Mouse (Mus musculus): ENCODE measurements around the gene Hist1h2bm. TPM values are rescaled to one million over a fixed set of nuclear protein-coding genes. Genes with fewer than 3 reads are reported as not detected.

Gene Hist1h2bm
- polyA plus RNA-seq (2015; fragmentation: Nextera tagmentation; extraction: Ambion mirVana): 7.3 and 10.3 TPM in 2 replicates

DNA sequence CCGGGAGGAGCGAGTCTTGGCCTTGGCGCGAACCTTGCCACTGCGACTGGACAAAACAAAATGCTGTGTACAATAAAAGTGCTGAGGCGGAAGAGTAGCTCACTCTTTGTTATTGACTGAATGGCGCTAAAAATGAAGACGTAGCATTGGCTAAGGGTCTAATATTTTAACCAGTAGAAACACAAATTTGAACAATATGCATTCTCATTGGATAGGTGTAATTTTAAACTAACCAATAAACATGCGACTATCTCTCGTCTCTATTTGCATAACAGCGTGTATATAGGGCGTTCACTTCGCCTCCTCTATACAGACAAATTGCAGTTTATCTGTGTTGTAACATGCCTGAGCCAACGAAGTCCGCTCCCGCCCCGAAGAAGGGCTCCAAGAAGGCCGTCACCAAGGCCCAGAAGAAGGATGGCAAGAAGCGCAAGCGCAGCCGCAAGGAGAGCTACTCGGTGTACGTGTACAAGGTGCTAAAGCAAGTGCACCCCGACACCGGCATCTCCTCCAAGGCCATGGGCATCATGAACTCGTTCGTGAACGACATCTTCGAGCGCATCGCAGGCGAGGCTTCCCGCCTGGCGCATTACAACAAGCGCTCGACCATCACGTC lies at the start of gene Hist1h2bm:
TSS of gene Hist1h2bm (plus strand) at position 288 of the 616 bp plus-strand sequence.

GRCm38 (mm10) chr13:21677305-21677704 lies 44.5 kb upstream of the Hist1h2bm start, which contains the start of gene Olfr1360:
Gene Olfr1360 (minus strand): TSS chr13:21677405.

GRCm38 (mm10) chr13:21697811-21698210 lies 24.0 kb upstream of the Hist1h2bm start, which contains the start of gene Olfr1359:
Gene Olfr1359 (plus strand): TSS chr13:21698111.

DNA sequence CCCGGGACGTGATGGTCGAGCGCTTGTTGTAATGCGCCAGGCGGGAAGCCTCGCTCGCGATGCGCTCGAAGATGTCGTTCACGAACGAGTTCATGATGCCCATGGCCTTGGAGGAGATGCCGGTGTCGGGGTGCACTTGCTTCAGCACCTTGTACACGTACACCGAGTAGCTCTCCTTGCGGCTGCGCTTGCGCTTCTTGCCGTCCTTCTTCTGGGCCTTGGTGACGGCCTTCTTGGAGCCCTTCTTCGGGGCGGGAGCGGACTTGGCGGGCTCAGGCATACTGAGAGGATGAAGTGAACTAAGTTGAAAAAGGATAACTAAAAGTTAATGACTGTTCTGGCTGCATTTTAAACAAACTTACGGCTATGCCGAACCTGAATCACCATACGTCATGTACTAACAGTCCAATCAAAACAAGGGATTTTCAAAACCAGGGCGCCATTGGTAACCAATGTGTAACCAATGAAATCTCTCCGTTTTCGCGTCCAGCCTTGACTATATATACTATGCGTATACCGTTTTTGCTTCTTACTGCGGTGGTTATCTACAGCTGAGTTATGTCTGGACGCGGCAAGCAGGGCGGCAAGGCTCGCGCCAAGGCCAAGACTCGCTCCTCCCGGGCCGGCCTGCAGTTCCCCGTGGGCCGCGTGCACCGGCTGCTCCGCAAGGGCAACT lies 5.8 kb upstream of the Hist1h2bm start, which contains the start of the genes Hist1h2bl and Hist1h2ai:
TSS of gene Hist1h2bl (minus strand) at position 280 of the 676 bp plus-strand sequence.
TSS of gene Hist1h2ai (plus strand) at position 559 of the 676 bp plus-strand sequence.

DNA sequence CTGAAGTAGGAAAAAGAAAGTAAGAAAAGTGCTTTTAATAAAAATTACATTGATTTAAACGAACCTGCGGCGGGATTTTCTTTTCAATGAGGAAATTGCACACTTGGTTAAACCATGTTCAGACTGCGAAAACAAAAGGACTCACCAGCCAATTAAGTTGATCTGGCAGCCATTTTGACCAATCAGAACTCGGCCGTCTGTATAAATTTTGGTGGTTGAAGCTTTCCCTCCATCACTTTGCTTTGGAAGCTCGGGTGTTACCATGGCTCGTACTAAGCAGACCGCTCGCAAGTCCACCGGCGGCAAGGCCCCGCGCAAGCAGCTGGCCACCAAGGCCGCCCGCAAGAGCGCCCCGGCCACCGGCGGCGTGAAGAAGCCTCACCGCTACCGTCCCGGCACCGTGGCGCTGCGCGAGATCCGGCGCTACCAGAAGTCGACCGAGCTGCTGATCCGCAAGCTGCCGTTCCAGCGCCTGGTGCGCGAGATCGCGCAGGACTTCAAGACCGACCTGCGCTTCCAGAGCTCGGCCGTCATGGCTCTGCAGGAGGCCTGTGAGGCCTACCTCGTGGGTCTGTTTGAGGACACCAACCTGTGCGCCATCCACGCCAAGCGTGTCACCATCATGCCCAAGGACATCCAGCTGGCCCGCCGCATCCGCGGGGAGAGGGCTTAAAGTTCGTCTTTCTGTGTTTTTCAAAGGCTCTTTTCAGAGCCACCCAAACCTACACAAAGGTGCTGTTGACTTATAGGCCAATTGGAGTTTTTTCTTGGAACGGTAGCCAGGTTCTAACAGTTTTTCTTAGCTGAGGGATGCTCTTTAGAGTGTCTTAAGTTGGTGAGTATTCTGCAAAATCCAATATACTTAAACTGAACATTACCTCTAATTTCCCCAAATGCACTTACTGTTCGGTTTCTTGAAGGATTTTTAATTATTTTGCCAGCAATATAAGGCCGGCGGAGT lies 4.2 kb upstream of the Hist1h2bm start, which contains the start of gene Hist1h3h:
TSS of gene Hist1h3h (plus strand) at position 263 of the 961 bp plus-strand sequence.

GRCm38 (mm10) chr13:21734906-21735767 lies 13.3 kb downstream of the Hist1h2bm start, which contains the start of gene Hist1h4j:
Gene Hist1h4j (plus strand): TSS chr13:21735064.

DNA sequence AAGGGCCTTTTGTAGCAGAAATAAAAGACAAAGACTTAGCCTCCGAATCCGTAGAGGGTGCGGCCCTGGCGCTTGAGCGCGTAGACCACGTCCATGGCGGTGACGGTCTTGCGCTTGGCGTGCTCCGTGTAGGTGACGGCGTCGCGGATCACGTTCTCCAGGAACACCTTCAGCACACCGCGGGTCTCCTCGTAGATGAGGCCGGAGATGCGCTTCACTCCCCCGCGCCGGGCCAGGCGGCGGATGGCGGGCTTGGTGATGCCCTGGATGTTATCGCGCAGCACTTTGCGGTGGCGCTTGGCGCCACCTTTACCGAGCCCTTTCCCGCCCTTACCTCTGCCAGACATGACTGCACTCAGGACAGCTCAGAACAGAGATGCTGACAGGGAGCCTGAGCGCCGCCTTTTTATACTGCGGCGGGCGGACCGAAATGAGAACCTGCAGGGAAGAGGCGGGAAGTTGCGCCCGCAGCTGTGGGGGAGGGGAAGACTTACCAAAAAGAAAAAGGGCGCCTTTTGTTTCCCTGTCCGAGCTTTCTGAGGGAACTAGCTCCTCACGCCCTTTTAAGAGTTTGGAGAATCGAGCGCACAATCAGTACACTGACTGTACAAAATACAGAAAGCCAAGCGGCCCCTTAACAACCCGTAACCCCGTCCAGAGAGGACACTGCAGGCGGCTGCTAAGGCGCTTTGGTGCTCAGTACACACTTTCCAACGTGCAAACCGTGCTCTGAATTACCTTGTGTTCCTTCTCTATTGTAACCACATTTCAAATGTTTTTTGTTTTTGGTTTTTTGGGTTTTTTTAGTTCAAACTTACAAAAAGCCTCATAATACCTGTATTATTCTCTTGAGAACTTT lies 28.5 kb downstream of the Hist1h2bm start, which contains the start of gene Hist1h4k:
TSS of gene Hist1h4k (minus strand) at position 347 of the 859 bp plus-strand sequence.

GRCm38 (mm10) chr13:21753524-21754285 lies 31.9 kb downstream of the Hist1h2bm start, which contains the start of the genes Hist1h2ak and Hist1h2bn:
Gene Hist1h2ak (minus strand): TSS chr13:21753827.
Gene Hist1h2bn (plus strand): TSS chr13:21754123.

Other genes with a start within 250 kb of the Hist1h2bm start
- gene Zkscan4, start 243.1 kb upstream of the Hist1h2bm start, polyA plus RNA-seq (2015; fragmentation: Nextera tagmentation; extraction: Ambion mirVana): 0.96 and 1.4 TPM in 2 replicates
- gene Gm10065, start 242.6 kb upstream of the Hist1h2bm start, polyA plus RNA-seq (2015; fragmentation: Nextera tagmentation; extraction: Ambion mirVana): not detected in 2 replicates
- gene AK157302, start 226.8 kb upstream of the Hist1h2bm start, polyA plus RNA-seq (2015; fragmentation: Nextera tagmentation; extraction: Ambion mirVana): 1.0 and 1.2 TPM in 2 replicates
- 6.8 and 8.6 TPM in 2 replicates for gene Gm11273, start 220.6 kb upstream of the Hist1h2bm start, polyA plus RNA-seq (2015; fragmentation: Nextera tagmentation; extraction: Ambion mirVana)
- 1.9 and 2.4 TPM in 2 replicates for gene Zkscan8, start 190.9 kb upstream of the Hist1h2bm start, polyA plus RNA-seq (2015; fragmentation: Nextera tagmentation; extraction: Ambion mirVana)
- 0.06 TPM in 1 of 2 replicates, not detected in the other for gene Olfr1366, start 179.2 kb upstream of the Hist1h2bm start, polyA plus RNA-seq (2015; fragmentation: Nextera tagmentation; extraction: Ambion mirVana)
- 0.07 TPM in 1 of 2 replicates, not detected in the other for gene Olfr1535, start 162.2 kb upstream of the Hist1h2bm start, polyA plus RNA-seq (2015; fragmentation: Nextera tagmentation; extraction: Ambion mirVana)
- gene Olfr1364, start 140.3 kb upstream of the Hist1h2bm start, polyA plus RNA-seq (2015; fragmentation: Nextera tagmentation; extraction: Ambion mirVana): not detected in 2 replicates
- not detected in 2 replicates for gene Olfr1362, start 108.0 kb upstream of the Hist1h2bm start, polyA plus RNA-seq (2015; fragmentation: Nextera tagmentation; extraction: Ambion mirVana)
- not detected in 2 replicates for gene Olfr11, start 79.5 kb upstream of the Hist1h2bm start, polyA plus RNA-seq (2015; fragmentation: Nextera tagmentation; extraction: Ambion mirVana)
- not detected in 2 replicates for gene Olfr1361, start 58.7 kb upstream of the Hist1h2bm start, polyA plus RNA-seq (2015; fragmentation: Nextera tagmentation; extraction: Ambion mirVana)
- gene Olfr1360, start 44.6 kb upstream of the Hist1h2bm start, polyA plus RNA-seq (2015; fragmentation: Nextera tagmentation; extraction: Ambion mirVana): not detected in 2 replicates
- gene Olfr1359, start 23.9 kb upstream of the Hist1h2bm start, polyA plus RNA-seq (2015; fragmentation: Nextera tagmentation; extraction: Ambion mirVana): not detected in 2 replicates
- gene Hist1h2bl, start 5.9 kb upstream of the Hist1h2bm start, polyA plus RNA-seq (2015; fragmentation: Nextera tagmentation; extraction: Ambion mirVana): 4.7 and 5.7 TPM in 2 replicates
- 57.8 and 92.8 TPM in 2 replicates for gene Hist1h2ai, start 5.6 kb upstream of the Hist1h2bm start, polyA plus RNA-seq (2015; fragmentation: Nextera tagmentation; extraction: Ambion mirVana)
- 33.5 and 37.1 TPM in 2 replicates for gene Hist1h3h, start 4.4 kb upstream of the Hist1h2bm start, polyA plus RNA-seq (2015; fragmentation: Nextera tagmentation; extraction: Ambion mirVana)
- gene Hist1h4j, start 13.0 kb downstream of the Hist1h2bm start, polyA plus RNA-seq (2015; fragmentation: Nextera tagmentation; extraction: Ambion mirVana): 0.62 and 0.67 TPM in 2 replicates
- gene Hist1h4k, start 28.5 kb downstream of the Hist1h2bm start, polyA plus RNA-seq (2015; fragmentation: Nextera tagmentation; extraction: Ambion mirVana): 14.9 and 17.9 TPM in 2 replicates
- 201 and 221 TPM in 2 replicates for gene Hist1h2ak, start 31.8 kb downstream of the Hist1h2bm start, polyA plus RNA-seq (2015; fragmentation: Nextera tagmentation; extraction: Ambion mirVana)
- gene Hist1h2bn, start 32.1 kb downstream of the Hist1h2bm start, polyA plus RNA-seq (2015; fragmentation: Nextera tagmentation; extraction: Ambion mirVana): 32.0 and 36.8 TPM in 2 replicates
- gene Hist1h1b, start 58.6 kb downstream of the Hist1h2bm start, polyA plus RNA-seq (2015; fragmentation: Nextera tagmentation; extraction: Ambion mirVana): 52.6 and 68.3 TPM in 2 replicates
- 233 and 297 TPM in 2 replicates for gene Hist1h3i, start 61.3 kb downstream of the Hist1h2bm start, polyA plus RNA-seq (2015; fragmentation: Nextera tagmentation; extraction: Ambion mirVana)
- 27.1 and 37.7 TPM in 2 replicates for gene Hist1h2an, start 65.2 kb downstream of the Hist1h2bm start, polyA plus RNA-seq (2015; fragmentation: Nextera tagmentation; extraction: Ambion mirVana)
- 4.5 and 7.4 TPM in 2 replicates for gene Hist1h2bp, start 65.4 kb downstream of the Hist1h2bm start, polyA plus RNA-seq (2015; fragmentation: Nextera tagmentation; extraction: Ambion mirVana)
- 43.0 and 51.7 TPM in 2 replicates for gene Hist1h2bq, start 88.2 kb downstream of the Hist1h2bm start, polyA plus RNA-seq (2015; fragmentation: Nextera tagmentation; extraction: Ambion mirVana)
- gene Hist1h2ao, start 88.4 kb downstream of the Hist1h2bm start, polyA plus RNA-seq (2015; fragmentation: Nextera tagmentation; extraction: Ambion mirVana): not detected in 2 replicates
- gene Hist1h4m, start 89.7 kb downstream of the Hist1h2bm start, polyA plus RNA-seq (2015; fragmentation: Nextera tagmentation; extraction: Ambion mirVana): not detected in 2 replicates
- gene Hist1h4n, start 110.2 kb downstream of the Hist1h2bm start, polyA plus RNA-seq (2015; fragmentation: Nextera tagmentation; extraction: Ambion mirVana): 24.4 and 26.3 TPM in 2 replicates
- gene Hist1h2ap, start 111.5 kb downstream of the Hist1h2bm start, polyA plus RNA-seq (2015; fragmentation: Nextera tagmentation; extraction: Ambion mirVana): 7,403 and 9,418 TPM in 2 replicates
- gene Hist1h2br, start 111.7 kb downstream of the Hist1h2bm start, polyA plus RNA-seq (2015; fragmentation: Nextera tagmentation; extraction: Ambion mirVana): 45.1 and 54.8 TPM in 2 replicates
- gene Zfp184, start 223.1 kb downstream of the Hist1h2bm start, polyA plus RNA-seq (2015; fragmentation: Nextera tagmentation; extraction: Ambion mirVana): 1.5 and 1.9 TPM in 2 replicates

Data from spleen, postnatal 0 days (tissue).